Mouse (Mus musculus) MEL (cell line): Measurements from ENCODE around the gene Cacna2d4.

Experiments
- BHLHE40 ChIP-seq: IDR thresholded peaks from 2 replicates; pipeline ENCODE4 v1.6.1; 2012; ENCODE audit warnings: low read depth, mild to moderate bottlenecking, inconsistent platforms, low read length, improper control_type of control experiment, borderline replicate concordance
- CTCF ChIP-seq, 3 experiments: IDR thresholded peaks in 2 of 3; conservative IDR thresholded peaks in 1 of 3; 2 replicates each; pipeline ENCODE4 v1.5.1; 2011 to 2012; ENCODE audit warnings: low read length in 3 of 3, low read depth in 2 of 3, mild to moderate bottlenecking in 2 of 3, improper control_type of control experiment in 1 of 3, inconsistent platforms in 1 of 3, mixed read lengths in 1 of 3, moderate library complexity in 1 of 3; ENCODE audit not compliant: control insufficient read depth in 1 of 3, insufficient read depth in 1 of 3, poor library complexity in 1 of 3, severe bottlenecking in 1 of 3
- EP300 ChIP-seq, 2 experiments: IDR thresholded peaks; 2 replicates each; pipeline ENCODE4 v1.6.1; 2011; ENCODE audit warnings: improper control_type of control experiment in 2 of 2, low read length in 2 of 2, low read depth in 1 of 2, mild to moderate bottlenecking in 1 of 2
- KAT2A ChIP-seq: conservative IDR thresholded peaks from 2 replicates; pipeline ENCODE4 v1.6.1; 2012; ENCODE audit warnings: low read depth, low read length, improper control_type of control experiment, inconsistent platforms
- MAFK ChIP-seq: IDR thresholded peaks from 2 replicates; pipeline ENCODE4 v1.6.1; 2011; ENCODE audit warnings: low read depth, mild to moderate bottlenecking, low read length, improper control_type of control experiment, borderline replicate concordance
- POLR2A ChIP-seq, 2 experiments: IDR thresholded peaks; 2 replicates each; pipeline ENCODE4 v1.6.1; 2011 to 2012; ENCODE audit warnings: low read length in 2 of 2, mild to moderate bottlenecking in 2 of 2, control low read depth in 1 of 2, improper control_type of control experiment in 1 of 2, low read depth in 1 of 2, moderate library complexity in 1 of 2; ENCODE audit not compliant: control insufficient read depth in 1 of 2, insufficient read depth in 1 of 2, poor library complexity in 1 of 2
- RCOR1 ChIP-seq: IDR thresholded peaks from 2 replicates; pipeline ENCODE4 v1.6.1; 2012; ENCODE audit warnings: low read depth, mild to moderate bottlenecking, inconsistent platforms, low read length, improper control_type of control experiment
- TBP ChIP-seq: IDR thresholded peaks from 2 replicates; pipeline ENCODE4 v1.8.0; 2011; ENCODE audit warnings: low read depth, low read length, improper control_type of control experiment
- USF2 ChIP-seq, 2 experiments: IDR thresholded peaks; 2 replicates each; pipeline ENCODE4 v1.6.1; 2011 to 2012; ENCODE audit warnings: improper control_type of control experiment in 2 of 2, low read length in 2 of 2, borderline replicate concordance in 1 of 2, inconsistent platforms in 1 of 2, low read depth in 1 of 2, mild to moderate bottlenecking in 1 of 2; ENCODE audit not compliant: insufficient read depth in 1 of 2

- no peak for TF ChIP-seq POLR2A (IDR thresholded peaks at IDR 0.05; ENCODE audit: control insufficient read depth in 1 of 2, insufficient read depth in 1 of 2, low read depth in 1 of 2, low read length in 2 of 2, poor library complexity in 1 of 2)
- no peak for TF ChIP-seq MAFK
- no peak for TF ChIP-seq TBP
- TF ChIP-seq KAT2A: no peak
- TF ChIP-seq CTCF (IDR thresholded peaks at IDR 0.05 in 2 of 3, conservative IDR thresholded peaks at IDR 0.05 in 1 of 3; ENCODE audit: control insufficient read depth in 1 of 3, insufficient read depth in 1 of 3, low read depth in 2 of 3, low read length in 3 of 3, poor library complexity in 1 of 3, severe bottlenecking in 1 of 3): no peak
- TF ChIP-seq EP300 (IDR thresholded peaks at IDR 0.05; ENCODE audit: low read depth in 1 of 2, low read length in 2 of 2): no peak
- no peak for TF ChIP-seq USF2 (IDR thresholded peaks at IDR 0.05; ENCODE audit: borderline replicate concordance in 1 of 2, insufficient read depth in 1 of 2, low read depth in 1 of 2, low read length in 2 of 2)
- TF ChIP-seq RCOR1: no peak
- no peak for TF ChIP-seq BHLHE40
Measured at GRCm38 (mm10) chr6:119280761-119281160, 44.4 kb downstream of the Cacna2d4 start.
